Mouse (Mus musculus): Measurements from ENCODE around the gene Gm20388.

DNA sequence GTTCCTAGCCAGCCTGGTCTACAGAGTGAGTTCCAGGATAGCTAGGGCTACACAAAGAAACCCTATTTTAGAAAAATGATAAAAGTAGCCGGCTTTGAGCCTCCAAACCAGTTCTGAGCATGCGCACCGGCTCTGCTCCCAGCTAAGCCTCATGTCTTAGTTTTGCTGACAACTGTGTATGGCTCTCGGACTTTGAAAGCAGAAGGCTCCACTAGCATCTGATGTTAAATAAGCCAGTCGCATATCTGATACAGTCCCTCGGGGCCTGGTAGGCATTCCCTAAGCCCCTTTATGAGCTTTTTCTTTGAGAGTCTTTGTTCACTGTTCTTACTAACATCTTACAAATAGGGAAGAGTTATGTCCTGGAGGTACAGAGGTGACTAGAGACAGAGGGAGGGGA is 1937.3 kb downstream of the Gm20388 start:
- no peak for TF ChIP-seq GATA1 (IDR thresholded peaks at IDR 0.05; ENCODE audit: low read length)
- TF ChIP-seq TAL1 (IDR thresholded peaks at IDR 0.05; ENCODE audit: low read length), result no peak

Data from erythroblast, embryonic 14.5 days (primary cell).